Mouse (Mus musculus): ENCODE measurements around the gene Traf3ip1. TPM values are rescaled to one million over a fixed set of nuclear protein-coding genes. Genes with fewer than 3 reads are reported as not detected.

Gene Traf3ip1
- polyA plus RNA-seq, 1 experiment from 2014 or later: 8.4 TPM

DNA sequence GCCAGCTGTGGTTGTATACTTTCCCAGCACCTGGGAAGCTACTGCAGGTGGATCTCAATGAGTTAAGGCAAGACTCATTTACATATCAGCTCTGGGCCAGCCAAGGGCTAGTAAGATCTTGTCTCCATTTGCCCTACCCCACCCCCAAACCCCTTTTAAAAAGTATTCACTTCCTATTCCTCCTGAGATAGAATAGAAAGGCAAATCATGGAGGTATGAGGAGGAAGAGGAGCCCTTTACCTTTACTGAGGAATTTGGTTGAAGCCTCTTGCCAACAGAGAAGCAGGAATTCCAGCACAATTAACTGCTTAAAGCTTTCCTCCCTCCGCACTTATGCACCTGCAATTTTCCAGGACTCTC lies 44.1 kb downstream of the Traf3ip1 start:
- WGBS: 46% methylated on average over 1 of the region's 1 CpGs
- Histone ChIP-seq H3K36me3 (no peaks in the 10 kb centered on the region), H3K9ac (no peak overlapping the region), H3K4me3 (replicated peaks) (no peak overlapping the region), H3K27me3 (replicated peaks) (0 out of 2 replicates have a peak, but pooled peaks cover 7% of the 10 kb centered on the region), H3K4me1 (peaks cover 17% of the 10 kb centered on the region), H3K9me3 (no peaks in the 10 kb centered on the region), H3K4me2 (no peak overlapping the region), H3K27ac (no peak overlapping the region)
- ATAC-seq (ENCODE audit: insufficient read depth, low FRiP score, low read depth): no peak

DNA sequence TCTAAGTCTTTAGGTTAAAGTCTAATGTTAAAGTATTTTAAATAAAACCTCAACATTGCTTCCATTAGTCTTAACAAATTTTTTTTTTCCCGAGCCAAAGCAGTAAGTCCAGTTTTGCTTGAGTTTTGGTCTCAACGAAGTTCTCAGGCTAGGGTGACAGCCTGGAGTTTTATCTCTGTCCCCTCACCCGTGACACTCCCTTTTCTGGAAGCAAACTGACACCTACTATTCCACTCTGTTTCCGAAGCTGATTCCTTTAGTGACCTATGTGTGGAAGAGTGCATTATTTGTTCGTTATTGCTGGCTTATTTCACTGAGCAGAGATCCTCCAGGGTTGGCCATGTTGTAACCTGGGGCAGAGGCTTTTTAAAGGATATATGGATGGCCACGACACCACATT lies 44.8 kb downstream of the Traf3ip1 start:
- 0 out of 2 replicates have a peak, but pooled peaks cover 2% of the 10 kb centered on the region for H3K36me3 ChIP-seq
- H3K4me2 ChIP-seq: peak overlapping the region; percentile 86
- H3K4me3 ChIP-seq (replicated peaks): no peak overlapping the region
- H3K9ac ChIP-seq: no peak overlapping the region
- ATAC-seq (ENCODE audit: insufficient read depth, low FRiP score, low read depth): no peak
- H3K9me3 ChIP-seq: no peaks in the 10 kb centered on the region
- WGBS: 27% methylated on average over 6 of the region's 6 CpGs
- 0 out of 2 replicates have a peak, but pooled peaks cover 7% of the 10 kb centered on the region for H3K27me3 ChIP-seq (replicated peaks)
- peaks cover 17% of the 10 kb centered on the region for H3K4me1 ChIP-seq
- H3K27ac ChIP-seq: no peak overlapping the region

DNA sequence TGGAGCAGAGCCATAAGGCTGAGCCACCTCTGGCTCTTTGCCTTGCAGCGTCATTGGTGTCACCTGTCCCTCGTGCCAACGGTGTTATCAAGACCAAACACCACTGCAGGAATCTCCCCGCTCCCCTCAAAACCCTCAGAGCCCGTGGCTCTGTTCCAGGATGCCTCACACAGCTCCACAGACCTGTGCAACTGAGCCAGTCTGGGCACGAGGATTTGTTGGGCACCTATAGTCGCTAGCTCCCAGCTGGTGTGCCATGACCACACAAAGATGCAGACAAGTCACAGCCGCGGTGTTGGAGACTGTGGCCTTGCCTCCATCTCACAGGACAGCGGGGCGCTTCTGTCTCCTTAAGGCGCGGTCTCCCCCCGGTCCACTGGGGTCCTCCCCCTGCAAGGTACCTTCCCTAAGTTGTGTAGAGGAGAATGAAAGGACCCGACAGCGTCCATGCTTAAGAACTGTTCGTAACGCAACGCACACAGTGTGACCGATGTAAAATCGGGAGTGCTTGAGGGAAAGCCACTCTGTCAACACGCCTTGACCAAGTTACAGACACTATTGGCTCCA lies 45.3 kb downstream of the Traf3ip1 start:
- no peak overlapping the region for H3K27ac ChIP-seq
- H3K4me1 ChIP-seq: peaks cover 17% of the 10 kb centered on the region
- H3K36me3 ChIP-seq: 0 out of 2 replicates have a peak, but pooled peaks cover 2% of the 10 kb centered on the region
- H3K4me2 ChIP-seq: peak overlapping the region; percentile 86
- no peaks in the 10 kb centered on the region for H3K9me3 ChIP-seq
- H3K27me3 ChIP-seq (replicated peaks): 0 out of 2 replicates have a peak, but pooled peaks cover 7% of the 10 kb centered on the region
- peak overlapping the region; percentile 89 for H3K4me3 ChIP-seq (replicated peaks)
- ATAC-seq (ENCODE audit: insufficient read depth, low FRiP score, low read depth): peak; percentile 3; the same call in 1 of the 2 replicates
- 0 out of 2 replicates have a peak overlapping the region, but pooled peaks have one; percentile 1 for H3K9ac ChIP-seq
- whole genome bisulfite sequencing: 3% methylated on average over 22 of the region's 22 CpGs

DNA sequence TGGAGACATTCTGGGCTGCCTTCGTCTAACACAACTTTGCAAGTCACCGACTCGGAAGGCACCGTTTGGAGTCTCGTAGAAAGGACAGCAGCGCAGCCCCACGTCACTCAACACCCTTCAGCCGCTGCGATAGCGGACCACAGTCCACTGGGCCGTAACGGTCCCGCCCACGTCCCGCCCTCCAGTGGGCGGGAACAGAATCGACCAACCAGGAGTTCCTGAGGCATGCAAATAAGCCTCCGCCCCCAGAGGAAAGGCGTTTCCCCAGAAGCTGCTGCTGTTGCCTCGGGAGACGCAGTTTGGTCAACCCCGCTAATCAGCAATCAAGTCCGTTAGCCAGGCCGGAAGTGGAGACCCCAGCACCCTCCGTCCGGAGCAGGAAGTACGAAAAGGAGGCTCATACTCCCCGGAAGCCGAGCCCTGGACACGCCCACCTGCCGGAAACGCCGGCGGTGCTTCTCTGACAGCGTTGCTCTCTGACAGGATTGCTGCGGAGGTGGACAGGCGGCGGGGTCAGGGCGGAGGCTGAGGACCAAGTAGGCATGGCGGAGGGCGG lies 45.9 kb downstream of the Traf3ip1 start, which contains the start of gene Asb1:
Asb1 (plus strand) TSS at position 274 of the 556 bp plus-strand sequence.
- peak within 1 kb of the TSS; percentile 89 for H3K4me3 ChIP-seq (replicated peaks)
- H3K27ac ChIP-seq: peak within 1 kb of the TSS; percentile 44; the same call in 1 of the 2 replicates
- 0 out of 2 replicates have a peak, but pooled peaks cover 2% of the 10 kb centered on the region for H3K36me3 ChIP-seq
- H3K9me3 ChIP-seq: no peaks in the 10 kb centered on the region
- peak within 1 kb of the TSS; percentile 86 for H3K4me2 ChIP-seq
- H3K9ac ChIP-seq: peak within 1 kb of the TSS; percentile 64
- 0 out of 2 replicates have a peak, but pooled peaks cover 7% of the 10 kb centered on the region for H3K27me3 ChIP-seq (replicated peaks)
- peak; percentile 95 for ATAC-seq (ENCODE audit: insufficient read depth, low FRiP score, low read depth)
- under 1% methylated on average over 41 of the region's 41 CpGs for WGBS
- peaks cover 17% of the 10 kb centered on the region for H3K4me1 ChIP-seq

DNA sequence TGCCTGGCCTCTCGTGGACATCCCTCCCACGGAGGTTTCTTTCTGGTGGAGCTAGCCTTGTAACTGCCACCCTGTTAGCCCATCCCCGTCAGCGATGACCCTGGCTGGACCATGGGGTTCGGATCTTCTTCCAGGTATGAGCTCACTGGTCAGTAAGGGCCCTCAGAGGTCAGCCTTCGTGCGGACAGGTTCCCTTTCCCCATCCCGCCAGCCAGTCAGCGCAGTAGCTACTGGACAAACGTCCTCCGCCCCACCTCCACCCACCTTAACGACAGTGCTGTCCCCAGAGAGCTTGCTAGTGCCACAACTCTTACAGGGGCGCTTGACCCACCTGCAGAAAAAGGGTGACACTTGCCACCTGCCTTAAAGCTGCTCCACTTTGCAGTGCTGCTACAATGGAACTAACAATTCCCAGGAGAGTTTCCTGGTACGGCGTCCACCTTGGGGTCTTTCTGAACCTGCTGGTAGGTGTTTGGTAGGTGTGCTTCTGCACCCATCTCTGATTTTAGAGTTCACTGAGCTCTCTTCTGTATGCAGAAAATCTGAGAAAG lies 46.7 kb downstream of the Traf3ip1 start:
- ATAC-seq (ENCODE audit: insufficient read depth, low FRiP score, low read depth): no peak

DNA sequence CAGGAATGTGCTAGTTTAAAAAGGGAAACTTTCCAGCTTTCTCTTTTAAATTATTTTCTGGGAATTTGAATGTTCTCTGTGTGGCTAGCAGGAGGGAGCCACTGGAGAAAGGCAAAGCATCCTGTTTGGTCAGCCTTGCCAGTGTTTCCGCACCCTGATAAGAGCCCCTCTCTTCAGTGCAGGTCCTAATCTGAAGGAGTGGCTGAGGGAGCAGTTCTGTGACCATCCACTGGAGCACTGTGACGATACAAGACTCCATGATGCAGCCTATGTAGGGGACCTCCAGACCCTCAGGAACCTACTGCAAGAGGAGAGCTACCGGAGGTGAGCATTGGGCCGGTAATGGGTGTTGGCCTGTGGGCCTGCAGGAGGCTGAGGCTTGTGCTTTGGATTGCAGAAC lies 49.5 kb downstream of the Traf3ip1 start:
- no peak overlapping the region for H3K4me3 ChIP-seq (replicated peaks)
- peaks cover 17% of the 10 kb centered on the region for H3K4me1 ChIP-seq
- H3K27ac ChIP-seq: no peak overlapping the region
- 0 out of 2 replicates have a peak, but pooled peaks cover 6% of the 10 kb centered on the region for H3K36me3 ChIP-seq
- no peak overlapping the region for H3K9ac ChIP-seq
- no peak for ATAC-seq (ENCODE audit: insufficient read depth, low FRiP score, low read depth)
- H3K9me3 ChIP-seq: no peaks in the 10 kb centered on the region
- H3K27me3 ChIP-seq (replicated peaks): 0 out of 2 replicates have a peak, but pooled peaks cover under 1% of the 10 kb centered on the region
- 77% methylated on average over 4 of the region's 4 CpGs for WGBS
- H3K4me2 ChIP-seq: no peak overlapping the region

More for the DNA sequence above, 46.7 kb downstream of the Traf3ip1 start:
- H3K27me3 ChIP-seq (replicated peaks): 0 out of 2 replicates have a peak, but pooled peaks cover 7% of the 10 kb centered on the region
- H3K4me1 ChIP-seq: peaks cover 17% of the 10 kb centered on the region
- WGBS: 13% methylated on average over 15 of the region's 15 CpGs
- H3K9me3 ChIP-seq: no peaks in the 10 kb centered on the region
- 0 out of 2 replicates have a peak overlapping the region, but pooled peaks have one; percentile 44 for H3K27ac ChIP-seq
- peak overlapping the region; percentile 89 for H3K4me3 ChIP-seq (replicated peaks)
- peak overlapping the region; percentile 86 for H3K4me2 ChIP-seq
- peak overlapping the region; percentile 64 for H3K9ac ChIP-seq
- 0 out of 2 replicates have a peak, but pooled peaks cover 2% of the 10 kb centered on the region for H3K36me3 ChIP-seq

DNA sequence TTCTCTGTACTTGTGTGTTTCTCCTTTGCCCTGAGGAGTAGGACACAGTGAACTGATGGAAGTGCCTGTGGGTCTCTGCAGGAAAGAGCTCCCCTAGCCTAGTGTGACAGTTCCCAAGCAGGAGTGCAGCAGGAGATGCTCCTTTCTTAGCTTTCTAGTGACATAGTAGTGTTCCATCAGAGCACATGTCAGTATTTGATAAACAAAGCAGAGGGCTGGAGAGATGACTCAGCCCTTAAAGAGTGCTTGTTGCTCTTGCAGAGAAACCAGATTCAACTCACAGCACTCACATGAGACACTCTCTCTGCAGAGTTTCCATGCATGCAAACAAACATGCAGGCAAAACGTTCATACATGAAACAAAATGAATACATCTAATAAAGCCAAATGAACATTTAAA lies 50.8 kb downstream of the Traf3ip1 start:
- H3K36me3 ChIP-seq: 0 out of 2 replicates have a peak, but pooled peaks cover 6% of the 10 kb centered on the region
- no peaks in the 10 kb centered on the region for H3K27me3 ChIP-seq (replicated peaks)
- no peak overlapping the region for H3K9ac ChIP-seq
- no peaks in the 10 kb centered on the region for H3K9me3 ChIP-seq
- WGBS: 69% methylated on average over 1 of the region's 1 CpGs
- H3K4me2 ChIP-seq: no peak overlapping the region
- H3K27ac ChIP-seq: no peak overlapping the region
- no peak overlapping the region for H3K4me3 ChIP-seq (replicated peaks)
- H3K4me1 ChIP-seq: peaks cover 9% of the 10 kb centered on the region; the same call in 1 of the 2 replicates
- ATAC-seq (ENCODE audit: insufficient read depth, low FRiP score, low read depth): no peak

DNA sequence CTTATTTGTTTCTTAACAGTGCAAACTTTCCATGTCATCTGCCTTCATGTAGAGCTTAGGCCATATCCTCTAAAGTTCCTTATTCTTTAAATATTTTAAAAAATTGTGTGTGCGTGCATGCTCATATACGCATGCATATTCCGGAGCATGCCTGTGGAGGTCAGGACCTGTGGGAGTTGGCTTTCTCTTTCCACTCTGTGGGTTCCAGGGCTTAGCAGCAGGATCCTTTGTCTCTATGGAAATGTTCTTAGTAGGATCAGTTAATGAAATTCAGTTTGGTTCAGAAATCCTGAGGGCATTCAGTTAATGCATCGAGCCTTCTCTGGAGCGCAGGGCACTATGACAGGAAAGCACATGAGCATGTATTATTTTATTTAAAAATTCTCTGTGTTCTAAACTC lies 53.1 kb downstream of the Traf3ip1 start:
- Histone ChIP-seq H3K4me3 (replicated peaks) (no peak overlapping the region), H3K4me2 (no peak overlapping the region), H3K27ac (no peak overlapping the region), H3K4me1 (no peaks in the 10 kb centered on the region), H3K27me3 (replicated peaks) (no peaks in the 10 kb centered on the region), H3K9me3 (no peaks in the 10 kb centered on the region), H3K36me3 (peaks cover 8% of the 10 kb centered on the region; the same call in 1 of the 2 replicates), H3K9ac (no peak overlapping the region)
- no peak for ATAC-seq (ENCODE audit: insufficient read depth, low FRiP score, low read depth)
- WGBS: 94% methylated on average over 5 of the region's 5 CpGs

DNA sequence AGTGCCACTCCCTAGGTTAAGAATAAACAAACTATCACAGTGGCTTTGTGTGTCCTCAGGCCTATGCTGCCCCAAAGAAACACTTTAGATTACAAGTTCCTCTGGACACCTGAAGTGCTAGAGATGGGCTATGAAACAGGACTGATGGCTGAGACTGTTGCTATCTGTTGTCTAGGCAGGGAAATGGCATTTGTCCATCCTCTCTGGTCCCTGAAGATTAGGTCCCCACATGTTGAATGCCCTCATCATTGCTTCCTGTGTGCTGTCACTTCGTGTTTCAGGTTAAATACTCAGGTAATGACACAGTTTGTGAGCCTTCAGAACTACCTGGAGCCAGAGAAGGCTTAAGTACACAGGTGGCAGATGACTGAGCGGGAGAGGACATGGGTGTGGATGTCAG lies 54.6 kb downstream of the Traf3ip1 start:
- no peaks in the 10 kb centered on the region for H3K4me1 ChIP-seq
- ATAC-seq (ENCODE audit: insufficient read depth, low FRiP score, low read depth): no peak
- no peak overlapping the region for H3K4me2 ChIP-seq
- no peak overlapping the region for H3K4me3 ChIP-seq (replicated peaks)
- H3K27me3 ChIP-seq (replicated peaks): no peaks in the 10 kb centered on the region
- no peak overlapping the region for H3K9ac ChIP-seq
- no peak overlapping the region for H3K27ac ChIP-seq
- WGBS: 61% methylated on average over 2 of the region's 2 CpGs
- peaks cover 10% of the 10 kb centered on the region; the same call in 1 of the 2 replicates for H3K36me3 ChIP-seq
- no peaks in the 10 kb centered on the region for H3K9me3 ChIP-seq

DNA sequence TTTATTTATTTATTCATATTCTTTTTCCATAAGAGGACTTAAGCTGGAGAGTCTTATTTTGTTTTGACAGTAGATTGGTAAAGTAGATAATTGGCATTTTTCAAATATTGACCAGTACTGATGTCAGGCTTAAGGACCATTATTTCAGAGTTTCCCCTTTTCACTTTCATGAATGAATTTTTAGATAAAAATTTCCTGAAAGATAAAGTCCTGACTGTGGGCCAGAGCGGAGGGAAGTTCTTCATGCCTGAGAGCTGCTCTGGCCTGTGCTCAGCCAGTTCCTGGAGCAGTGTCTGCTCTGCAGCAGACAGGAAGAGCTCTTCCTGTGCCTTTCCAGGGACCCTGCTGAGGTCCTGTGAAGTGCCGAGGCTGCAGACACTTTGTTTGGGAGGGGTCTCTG lies 62.7 kb downstream of the Traf3ip1 start:
- 64% methylated on average over 2 of the region's 2 CpGs for WGBS
- Histone ChIP-seq H3K36me3 (peaks cover 16% of the 10 kb centered on the region; the same call in 1 of the 2 replicates), H3K9ac (no peak overlapping the region), H3K9me3 (no peaks in the 10 kb centered on the region), H3K27ac (no peak overlapping the region), H3K27me3 (replicated peaks) (no peaks in the 10 kb centered on the region), H3K4me2 (no peak overlapping the region), H3K4me1 (no peaks in the 10 kb centered on the region), H3K4me3 (replicated peaks) (no peak overlapping the region)
- ATAC-seq (ENCODE audit: insufficient read depth, low FRiP score, low read depth): no peak

DNA sequence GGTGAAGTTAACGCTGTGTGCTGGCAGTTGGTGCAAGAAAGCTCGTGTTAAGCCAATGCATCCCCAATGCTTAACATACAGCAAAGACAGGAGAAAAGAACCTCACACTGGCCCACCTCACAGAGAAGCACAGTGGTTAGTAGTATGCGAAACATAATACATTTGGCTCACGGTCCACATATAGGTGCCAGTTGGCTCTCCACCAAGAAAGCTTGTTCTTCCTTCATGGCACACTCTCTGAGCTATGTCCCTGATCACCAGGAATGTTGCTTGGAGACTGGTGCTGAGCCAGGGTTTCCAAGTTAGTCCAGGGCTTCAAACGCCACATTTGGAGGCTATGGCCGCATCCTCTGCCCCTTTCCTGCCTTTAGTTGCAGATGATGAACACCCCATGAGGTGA lies 66.8 kb downstream of the Traf3ip1 start:
- H3K9me3 ChIP-seq: no peaks in the 10 kb centered on the region
- H3K9ac ChIP-seq: no peak overlapping the region
- H3K4me1 ChIP-seq: no peaks in the 10 kb centered on the region
- no peak overlapping the region for H3K4me2 ChIP-seq
- H3K27ac ChIP-seq: no peak overlapping the region
- no peak overlapping the region for H3K4me3 ChIP-seq (replicated peaks)
- ATAC-seq (ENCODE audit: insufficient read depth, low FRiP score, low read depth): no peak
- WGBS: 85% methylated on average over 6 of the region's 6 CpGs
- no peaks in the 10 kb centered on the region for H3K27me3 ChIP-seq (replicated peaks)
- H3K36me3 ChIP-seq: no peaks in the 10 kb centered on the region
